Comparison of ENCODE assay signal across 10 mouse cellular contexts in the genomic region with DNA sequence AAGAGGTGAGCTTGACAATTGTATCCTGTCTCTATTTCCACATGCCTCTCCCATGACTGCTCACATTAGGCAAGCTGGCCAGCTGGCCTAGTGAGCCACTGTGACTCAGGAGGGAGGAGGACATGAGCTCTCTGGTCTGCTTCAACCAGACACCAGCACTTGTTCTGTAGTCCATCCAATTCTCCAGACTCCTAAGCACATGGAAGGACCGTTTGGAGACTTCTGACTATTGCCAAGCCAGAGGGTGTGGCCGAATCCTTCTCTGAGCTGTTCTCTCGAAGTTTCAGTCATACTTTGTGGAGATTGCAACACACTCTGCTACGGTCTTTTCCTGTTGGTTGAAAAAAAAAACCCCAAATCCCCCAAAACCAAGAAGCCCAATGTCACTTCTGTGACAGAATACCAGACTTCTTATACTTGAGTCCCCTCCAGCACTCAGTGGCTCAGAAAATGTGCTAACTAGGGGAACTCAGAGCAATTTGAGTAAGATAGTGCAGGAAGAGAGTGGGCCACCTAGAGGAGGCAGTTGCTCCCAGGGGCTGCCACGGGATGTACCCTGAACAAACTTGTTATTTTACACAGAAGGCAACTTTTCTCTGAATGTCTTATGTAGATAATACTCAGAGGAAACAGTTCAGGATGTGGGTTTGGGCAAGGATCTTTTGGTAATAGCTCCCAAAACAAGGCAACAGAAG. TPM values are rescaled to one million over a fixed set of nuclear protein-coding genes. Genes with fewer than 3 reads are reported as not detected.
A peak's percentile ranks its signal among the peaks of the same experiment; 100 is the strongest.
DNase-seq lines count a peak whose midpoint lies in the region; ATAC-seq and TF ChIP-seq lines count a peak whose summit lies in the region.
"Had no signal": no experiment of that assay in that cellular context is flagged by ENCODE, and none has a peak within 500 bp of the region (broad histone marks: within the 10 kb centered on the region; RNA-seq: fewer than 3 reads in every experiment).

No protein-coding gene starts in this region.

- TF ChIP-seq CTCF in kidney, postnatal 0 days (IDR thresholded peaks at IDR 0.05; ENCODE audit: low read depth): 0 out of 2 replicates have a peak, but pooled peaks have one; percentile 3

- WGBS in kidney, postnatal 0 days: 44% methylated on average over 5 of the region's 5 CpGs
- 72% methylated on average over 5 of the region's 5 CpGs for WGBS in forebrain, embryonic 13.5 days

- ATAC-seq in kidney, postnatal 0 days (replicated peaks; ENCODE audit: low FRiP score, low read depth): no peak
- no peak for ATAC-seq in forebrain, embryonic 13.5 days

- H3K27ac ChIP-seq in kidney, postnatal 0 days: no peak overlapping the region
- no peak overlapping the region for H3K27ac ChIP-seq in forebrain, embryonic 13.5 days
- H3K27ac ChIP-seq: embryonic facial prominence, embryonic 13.5 days; limb, embryonic 13.5 days had no signal

- no peak overlapping the region for H3K4me2 ChIP-seq in kidney, postnatal 0 days (ENCODE audit: low read length)
- H3K4me2 ChIP-seq in forebrain, embryonic 13.5 days: no peak overlapping the region
- H3K4me2 ChIP-seq: embryonic facial prominence, embryonic 13.5 days; limb, embryonic 13.5 days had no signal

- H3K27me3 ChIP-seq in kidney, postnatal 0 days (ENCODE audit: insufficient read depth, low read length): no peaks in the 10 kb centered on the region
- no peaks in the 10 kb centered on the region for H3K27me3 ChIP-seq in forebrain, embryonic 13.5 days
- H3K27me3 ChIP-seq: embryonic facial prominence, embryonic 13.5 days; limb, embryonic 13.5 days had no signal

- intact Hi-C loops in gastrocnemius, postnatal 14 days (cut with DNase I; ENCODE audit: low total_unique reads): no loop called here

- H3K4me3 ChIP-seq in kidney, postnatal 0 days (replicated peaks; ENCODE audit: low read depth, low read length): no peak overlapping the region
- H3K4me3 ChIP-seq in forebrain, embryonic 13.5 days: no peak overlapping the region
- H3K4me3 ChIP-seq: embryonic facial prominence, embryonic 13.5 days; limb, embryonic 13.5 days had no signal

- H3K36me3 ChIP-seq in kidney, postnatal 0 days (ENCODE audit: insufficient read depth, low read length): no peaks in the 10 kb centered on the region
- no peaks in the 10 kb centered on the region for H3K36me3 ChIP-seq in forebrain, embryonic 13.5 days (ENCODE audit: poor library complexity, severe bottlenecking)

- no peak overlapping the region for H3K9ac ChIP-seq in kidney, postnatal 0 days (ENCODE audit: low read depth, low read length)
- H3K9ac ChIP-seq in forebrain, embryonic 13.5 days: no peak overlapping the region
- H3K9ac ChIP-seq: embryonic facial prominence, embryonic 13.5 days; limb, embryonic 13.5 days had no signal

- H3K4me1 ChIP-seq in kidney, postnatal 0 days (replicated peaks; ENCODE audit: insufficient read depth, low read length): no peaks in the 10 kb centered on the region
- no peaks in the 10 kb centered on the region for H3K4me1 ChIP-seq in forebrain, embryonic 13.5 days
- H3K4me1 ChIP-seq: embryonic facial prominence, embryonic 13.5 days had no signal

- H3K9me3 ChIP-seq in kidney, postnatal 0 days (replicated peaks; ENCODE audit: low read length): no peaks in the 10 kb centered on the region
- peaks cover 2% of the 10 kb centered on the region; the same call in 1 of the 2 replicates for H3K9me3 ChIP-seq in forebrain, embryonic 13.5 days (replicated peaks)
- H3K9me3 ChIP-seq: embryonic facial prominence, embryonic 13.5 days had no signal

- no peak for DNase-seq in kidney, postnatal 0 days (ENCODE audit: low spot score)
- DNase-seq in kidney, postnatal 4 days: no peak
- DNase-seq in gastrocnemius, postnatal 14 days: peak; percentile 61
- peak; percentile 28 for DNase-seq in lung, postnatal 14 days
- DNase-seq in urinary bladder, adult 2 months (ENCODE audit: low spot score): peak; percentile 29
- no peak for DNase-seq in ovary, postnatal 36 days (ENCODE audit: low spot score)
- DNase-seq in embryo, embryonic 10.5 days (ENCODE audit: low spot score): no peak

RNA-seq across cellular contexts. Expression of a gene that starts 21.3 kb away (rescaled TPM):
- 2.0 and 2.3 TPM in 2 replicates for polyA plus RNA-seq in kidney, postnatal 0 days (2015; fragmentation: Nextera tagmentation; extraction: Ambion mirVana)
- 1 to 10 TPM; 2.7 to 3.6 TPM for total RNA-seq in gastrocnemius, postnatal 14 days (2021)
- polyA plus RNA-seq in urinary bladder, adult 2 months (2012; rRNA removed): 11.1 TPM in 2 replicates
- polyA plus RNA-seq in forebrain, embryonic 13.5 days (2015; fragmentation: Nextera tagmentation; extraction: Ambion mirVana): 1.5 and 1.6 TPM in 2 replicates

Comparison
In these comparisons a context has a peak if more than half of its experiments do, and no peak if none do; other contexts are left out.
1. DNase-seq: peak in gastrocnemius, postnatal 14 days (single experiment), lung, postnatal 14 days (single experiment) and urinary bladder, adult 2 months (single experiment); none in kidney, postnatal 0 days (single experiment), kidney, postnatal 4 days (0 of 2), ovary, postnatal 36 days (single experiment) and embryo, embryonic 10.5 days (single experiment).